Mouse (Mus musculus): ENCODE results near the gene Rrn3. TPM values are rescaled to one million over a fixed set of nuclear protein-coding genes. Genes with fewer than 3 reads are reported as not detected.
"Not testable (repeated sequence)": the region's sequence is repeated elsewhere in the genome, so short reads cannot be mapped to it uniquely, and the experiment has no call there.

The Rrn3 gene
- total RNA-seq, 2 experiments from 2014 or later = 51.4 to 54.2 TPM

DNA sequence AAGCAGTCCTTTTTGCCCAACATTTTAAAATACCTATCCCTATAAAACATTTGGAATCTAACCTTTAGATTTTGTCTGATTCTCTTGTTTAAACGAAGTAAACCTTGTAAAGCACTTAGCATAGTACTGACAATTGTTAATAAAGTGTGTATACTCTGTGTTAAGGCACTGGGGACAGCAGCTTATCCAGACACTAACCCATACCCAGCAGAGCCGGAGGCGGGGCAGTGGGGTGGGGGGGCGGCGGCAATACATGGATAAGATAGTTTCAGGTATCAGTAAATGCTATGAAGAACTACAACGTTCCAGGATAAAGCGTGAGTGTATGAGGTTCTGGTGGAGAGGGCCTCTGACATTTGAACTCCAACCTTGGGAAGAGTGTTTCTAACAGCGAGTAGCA, 708 bp downstream of the Rrn3 start:
- no peak for DNase-seq

- DNase-seq = no peak
These were observed 5.4 kb downstream of the Rrn3 start for GRCm38 (mm10) chr16:13785932-13786331.

- DNase-seq = not testable (repeated sequence)
These were observed 12.9 kb downstream of the Rrn3 start for GRCm38 (mm10) chr16:13793441-13793840.

DNA sequence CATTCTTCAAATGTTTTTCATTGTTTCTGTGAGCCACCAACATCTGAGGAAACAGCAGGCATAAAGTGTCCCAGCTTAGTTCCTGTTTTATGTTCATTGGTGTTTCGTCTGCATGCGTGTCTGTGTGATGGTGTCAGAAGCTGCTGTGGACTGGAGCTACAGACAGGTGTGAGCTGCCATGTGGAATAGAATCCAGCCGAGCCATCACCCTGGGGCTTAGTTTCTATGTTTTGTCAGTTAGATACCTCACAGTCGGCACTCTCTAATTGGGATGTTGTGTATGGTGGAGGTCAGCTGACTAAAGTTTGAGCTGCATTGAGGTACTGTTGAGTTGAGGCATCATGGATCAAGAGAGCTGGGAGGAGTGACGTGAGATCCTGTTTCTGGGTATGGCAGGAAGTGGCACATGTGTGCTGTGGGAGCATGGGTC, 16.3 kb downstream of the Rrn3 start:
- DNase-seq = no peak

- DNase-seq = no peak
These were observed 20.7 kb downstream of the Rrn3 start for GRCm38 (mm10) chr16:13801231-13801630.

DNA sequence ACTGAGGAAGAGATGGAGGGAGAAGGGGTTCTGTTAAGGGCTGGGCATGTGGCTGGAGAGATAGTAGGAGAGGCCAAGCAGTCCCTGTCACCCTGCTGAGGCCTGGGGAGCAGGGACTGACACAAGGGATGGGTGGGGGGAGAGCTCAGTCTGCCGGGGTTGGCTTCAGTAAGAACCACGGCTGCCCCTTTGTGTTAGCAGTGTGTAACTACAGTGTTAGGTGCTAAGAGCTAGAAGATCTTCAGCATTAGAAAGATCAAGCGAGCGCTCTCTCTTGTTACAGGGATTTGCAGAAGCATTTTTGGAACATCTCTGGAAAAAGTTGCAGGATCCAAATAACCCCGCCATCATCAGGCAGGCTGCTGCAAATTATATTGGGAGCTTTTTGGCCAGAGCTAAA, 24.2 kb downstream of the Rrn3 start:
- no peak for DNase-seq

DNA sequence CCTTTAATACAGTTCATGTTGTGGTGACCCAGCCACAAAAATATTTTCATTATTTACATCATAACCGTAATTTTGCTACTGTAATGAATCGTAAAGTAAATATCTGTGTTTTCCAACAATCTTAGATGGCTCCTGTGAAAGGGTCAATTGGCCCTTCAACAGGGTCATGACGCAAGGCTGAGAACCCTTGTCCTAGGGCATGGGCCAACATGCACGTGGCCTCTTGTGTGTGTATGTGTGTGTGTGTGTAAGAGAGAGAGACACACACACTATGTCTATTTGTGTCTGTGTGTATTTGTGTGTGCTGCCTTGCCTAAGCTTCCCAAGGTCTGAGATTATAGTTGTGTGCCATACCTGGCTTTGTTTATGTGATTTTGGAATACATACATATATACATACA, 27.1 kb downstream of the Rrn3 start:
- DNase-seq = no peak

- no peak for DNase-seq
These were observed 27.9 kb downstream of the Rrn3 start for GRCm38 (mm10) chr16:13808410-13808809.

DNA sequence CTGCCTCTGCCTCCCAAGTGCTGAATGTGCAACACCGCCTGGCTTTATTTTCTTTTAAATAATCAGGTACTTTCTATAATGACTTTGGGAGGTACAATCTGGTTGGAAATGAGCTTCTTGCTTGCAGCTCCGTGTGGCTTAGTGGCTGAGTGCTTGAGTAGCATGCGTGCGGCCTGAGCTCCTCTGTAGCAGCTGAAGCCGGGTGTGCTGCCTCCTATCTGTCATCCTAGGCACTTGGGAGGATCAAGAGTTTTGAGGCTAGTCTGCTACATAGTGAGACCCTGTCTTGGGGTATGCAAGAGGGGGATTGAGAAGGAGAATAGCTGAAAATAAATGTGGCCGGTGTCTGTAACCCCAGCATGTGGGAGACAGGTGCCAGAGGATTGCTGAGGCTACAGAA, 31.6 kb downstream of the Rrn3 start:
- DNase-seq = no peak

DNA sequence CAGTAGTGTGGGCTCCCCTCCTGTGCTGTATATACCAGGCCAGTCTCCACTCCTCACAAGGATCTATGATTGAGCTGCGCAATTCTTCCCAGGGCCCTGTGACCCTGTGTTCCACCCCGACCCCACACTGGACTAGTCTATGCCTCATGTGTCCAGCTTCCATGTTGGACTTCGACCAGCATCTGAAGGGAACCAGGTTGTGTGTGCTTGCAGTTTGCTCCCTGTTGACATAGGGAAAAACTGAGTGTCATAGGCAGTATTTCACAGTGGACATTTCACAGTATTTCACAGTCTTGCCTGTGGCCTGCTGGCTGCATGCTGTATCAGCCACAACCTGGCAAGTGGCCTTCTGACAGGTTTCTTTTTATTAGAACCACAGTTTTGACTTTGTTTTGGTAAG, 32.7 kb downstream of the Rrn3 start:
- no peak for DNase-seq

DNA sequence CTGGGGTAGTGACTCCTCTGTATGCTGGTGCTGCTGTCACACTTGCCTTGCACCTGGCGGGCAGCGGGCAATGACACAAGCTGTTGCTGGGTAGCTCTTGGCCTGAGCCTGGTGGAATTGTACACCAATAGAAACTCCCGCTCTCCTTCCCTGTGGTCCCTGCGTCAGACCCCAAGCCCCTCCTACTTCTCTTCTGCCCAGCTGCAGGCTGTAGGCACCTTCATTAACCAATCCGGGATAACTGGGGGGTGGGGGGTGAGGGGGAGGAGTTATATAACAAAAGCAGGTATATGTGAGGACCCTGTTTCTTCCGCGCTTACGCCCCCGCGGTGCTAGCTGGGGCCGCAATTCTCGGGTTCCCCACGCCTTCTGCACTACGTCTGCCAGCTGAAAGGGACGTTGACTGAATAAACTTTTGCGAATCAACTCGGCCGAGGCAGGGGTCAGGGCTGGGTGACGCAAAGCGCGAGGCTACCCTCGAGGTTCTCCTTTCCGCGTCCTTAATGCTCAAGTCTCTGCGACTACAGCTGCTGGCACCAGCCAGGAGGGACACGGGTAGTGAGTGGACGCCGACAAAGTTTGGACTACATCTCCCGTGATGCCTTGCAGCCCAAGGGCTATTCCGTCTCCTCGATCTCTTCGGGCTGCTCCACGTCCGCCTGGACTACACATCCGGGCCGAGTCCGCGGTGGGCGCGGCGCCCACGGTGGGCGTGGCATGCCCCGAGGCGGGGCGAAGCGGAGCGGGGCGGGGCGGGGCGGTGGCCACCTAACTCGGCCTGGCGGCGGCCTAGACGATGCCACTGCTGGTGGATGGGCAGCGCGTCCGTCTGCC, 38.3 kb downstream of the Rrn3 start, which contains the start of gene Ntan1:
Gene Ntan1 (plus strand): TSS at position 286 of the 834 bp plus-strand sequence.
- DNase-seq = peak; percentile 98

DNA sequence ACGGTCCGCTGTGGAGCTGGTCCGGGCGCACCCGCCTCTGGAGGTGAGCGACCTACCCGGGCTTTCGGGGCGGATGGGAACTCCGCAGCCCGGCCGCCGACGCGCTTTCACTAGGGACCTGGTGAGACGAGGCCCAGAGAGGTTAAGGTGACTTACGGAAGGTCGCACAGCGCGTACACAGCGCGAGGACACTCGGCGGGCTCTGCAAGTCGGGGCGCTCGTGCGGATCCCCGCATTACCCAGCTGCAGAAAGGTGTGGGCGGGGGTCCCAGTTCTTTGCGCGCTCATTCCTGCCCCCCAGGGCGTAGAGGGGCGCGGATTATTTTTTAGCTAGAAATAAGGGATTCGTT, 38.9 kb downstream of the Rrn3 start:
- DNase-seq = no peak

DNA sequence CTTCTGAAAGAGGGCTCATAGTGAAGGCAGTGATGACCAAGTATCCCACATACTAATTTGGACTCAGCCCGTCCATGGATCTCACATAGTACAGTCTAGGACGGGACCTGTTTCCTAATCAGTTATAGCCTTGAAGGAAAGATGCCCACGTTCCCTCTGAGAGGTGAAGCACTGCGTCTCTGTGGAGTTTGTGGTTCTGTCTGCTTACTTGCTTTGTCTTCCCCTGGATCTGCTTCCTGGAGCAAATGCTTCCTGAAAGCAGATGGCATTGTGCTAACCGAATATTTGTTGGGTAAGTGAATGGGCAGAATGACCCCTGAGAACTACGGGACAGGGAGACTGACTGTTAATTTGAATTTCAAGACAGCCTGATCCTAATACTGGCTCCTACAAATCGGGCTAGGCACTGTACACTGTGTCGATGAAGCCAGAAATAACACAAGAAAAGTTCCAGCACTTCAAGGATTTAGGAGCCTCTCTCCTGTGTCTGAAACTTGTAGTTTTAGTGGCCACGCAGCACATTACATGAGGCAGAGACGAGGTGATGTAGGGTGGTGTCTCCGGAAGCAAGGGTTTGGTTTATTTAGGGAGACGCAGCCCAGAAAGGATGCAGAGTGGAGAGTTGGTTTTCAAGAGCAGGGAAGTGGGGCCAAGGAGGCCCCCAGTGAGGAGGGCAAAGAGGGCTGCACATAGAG, 39.4 kb downstream of the Rrn3 start:
- DNase-seq = no peak

DNA sequence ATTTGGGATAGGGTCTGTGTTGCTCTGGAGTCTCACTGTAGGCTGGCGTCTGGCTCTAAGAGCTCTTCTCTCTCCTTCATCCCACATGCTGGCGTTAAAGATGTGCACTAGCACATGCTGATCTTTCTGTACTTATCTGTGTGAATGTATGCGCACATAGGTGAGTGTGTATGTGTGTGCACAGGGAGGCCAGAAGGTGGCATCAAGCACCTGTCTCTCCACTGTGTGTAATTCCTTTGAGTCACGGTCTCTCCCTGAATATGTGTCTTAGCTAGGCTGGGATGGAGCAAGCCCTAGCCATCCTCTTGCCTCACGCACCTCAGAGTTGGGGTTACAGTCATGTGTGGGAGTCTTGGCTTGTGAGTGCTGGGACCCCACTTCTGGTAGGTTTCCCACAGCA, 40.3 kb downstream of the Rrn3 start:
- no peak for DNase-seq

DNA sequence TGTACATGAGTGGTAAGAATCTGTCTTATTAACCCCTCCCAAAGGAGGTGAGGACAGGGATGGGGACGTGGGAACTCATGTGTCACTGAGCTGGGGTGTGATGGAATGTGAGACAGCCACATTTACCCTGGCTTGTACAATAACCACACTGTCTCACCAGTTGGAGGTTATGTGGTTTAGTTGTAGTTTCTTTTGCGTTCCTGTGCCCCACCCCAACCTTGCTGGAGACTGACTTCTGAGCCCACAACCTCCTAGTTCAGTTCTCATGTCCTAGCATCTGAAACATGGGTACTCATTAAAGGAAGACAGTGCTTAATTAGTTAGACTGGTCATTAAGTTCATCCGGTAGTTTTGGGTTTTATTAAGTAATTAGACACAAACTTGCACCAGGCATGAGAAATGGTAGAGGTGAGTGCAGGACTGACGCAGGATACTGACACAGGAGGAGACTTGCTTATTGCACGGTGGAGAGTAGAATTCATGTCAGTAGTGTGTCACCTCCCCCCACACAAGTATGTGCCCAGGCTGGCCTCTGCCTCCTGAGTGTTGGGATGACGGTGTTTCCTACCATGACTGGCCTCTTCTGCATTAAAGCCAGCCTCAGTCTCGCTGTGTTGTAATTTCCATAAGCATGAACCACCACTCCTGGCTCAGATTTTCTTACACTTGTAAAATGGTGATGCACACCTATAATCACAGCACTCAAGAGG, 45.4 kb downstream of the Rrn3 start:
- DNase-seq = no peak

DNA sequence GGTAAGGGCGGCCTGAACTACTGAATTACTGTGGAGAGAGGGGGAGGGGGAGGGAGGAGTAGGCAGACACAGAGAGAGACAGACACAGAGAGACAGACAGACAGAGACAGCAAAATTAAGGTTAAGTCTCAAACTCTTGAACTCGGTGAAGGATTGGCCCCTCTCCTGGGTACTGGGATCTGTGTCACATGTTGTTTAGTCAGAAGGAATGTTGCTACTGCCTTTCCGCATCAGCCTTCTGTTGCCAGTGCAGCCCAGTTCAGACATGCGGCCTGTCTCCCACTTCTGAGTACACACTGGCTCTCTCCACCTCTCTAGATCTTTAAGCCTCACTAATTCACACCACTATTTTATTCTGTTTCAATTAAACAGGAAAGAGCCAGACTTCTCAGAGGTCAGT, 46.0 kb downstream of the Rrn3 start:
- no peak for DNase-seq

- DNase-seq = no peak
These were observed 49.9 kb downstream of the Rrn3 start for GRCm38 (mm10) chr16:13830444-13830843.

DNA sequence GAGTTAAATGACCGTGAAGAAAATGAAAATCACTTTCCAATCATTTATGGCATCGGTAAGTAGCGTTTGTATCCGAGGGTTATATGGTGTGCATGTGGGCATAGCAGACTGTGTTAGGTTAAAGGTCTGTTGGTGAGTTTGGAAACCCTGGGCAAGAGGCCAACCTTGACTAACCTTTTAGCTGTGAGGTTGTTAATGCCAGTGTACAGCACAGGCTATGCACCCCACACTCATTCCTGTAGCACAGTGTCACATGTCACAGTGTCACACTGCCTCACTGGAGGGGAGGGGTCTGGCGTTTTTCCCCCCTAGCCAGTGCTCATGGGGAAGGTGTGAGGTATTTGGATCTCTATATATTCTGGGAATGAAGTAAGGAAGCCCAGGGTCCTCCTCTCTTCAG, 51.1 kb downstream of the Rrn3 start:
- peak in 1 of 2 experiments; percentile 23 for DNase-seq

GRCm38 (mm10) chr16:13834382-13834781, 53.9 kb downstream of the Rrn3 start:
- DNase-seq = no peak

DNA sequence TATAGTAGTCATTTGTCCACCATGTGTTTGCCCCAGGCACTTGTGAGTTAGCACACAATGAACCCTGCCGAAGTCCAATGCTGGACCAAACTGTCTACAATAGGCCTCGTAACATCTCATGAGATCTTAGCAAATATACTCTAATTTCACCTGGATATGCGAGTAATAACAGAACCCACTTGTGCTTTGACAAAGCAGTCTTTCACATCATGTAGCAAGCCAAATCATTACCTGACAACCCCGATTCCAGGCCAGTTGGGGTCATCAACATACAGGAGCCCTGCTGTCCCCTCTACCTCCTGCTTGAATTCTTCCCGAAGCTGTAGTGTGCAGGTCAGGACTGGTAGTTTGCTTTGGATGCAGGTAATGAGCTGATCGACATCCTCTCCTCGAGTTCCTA, 59.5 kb downstream of the Rrn3 start:
- no peak for DNase-seq

GRCm38 (mm10) chr16:13840956-13841355, 60.4 kb downstream of the Rrn3 start:
- DNase-seq = no peak

DNA sequence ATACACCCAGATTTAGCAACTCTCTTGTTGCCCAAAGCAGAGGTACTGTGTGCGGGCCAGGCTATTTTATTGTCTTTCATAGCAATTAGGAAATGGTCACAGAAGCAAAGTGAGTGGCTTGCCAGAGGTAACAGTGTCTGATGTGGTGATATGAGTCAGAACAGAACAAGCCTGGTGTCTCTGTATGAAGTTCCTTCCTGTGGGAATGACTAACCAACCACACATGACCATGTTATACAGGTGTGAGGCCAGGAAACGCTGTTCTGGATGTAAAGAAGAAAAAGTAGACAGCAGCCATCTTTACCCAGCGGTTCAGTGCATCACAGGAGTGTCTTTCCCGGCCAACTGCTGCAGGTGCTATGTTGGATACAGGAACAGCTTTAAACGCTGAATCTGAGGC, 64.5 kb downstream of the Rrn3 start:
- DNase-seq = no peak

- no peak for DNase-seq
These were observed 66.2 kb downstream of the Rrn3 start for GRCm38 (mm10) chr16:13846675-13847074.
